Mouse (Mus musculus) bone marrow, adult 2 months (tissue): ENCODE data around the gene Gpm6b. TPM values are rescaled to one million over a fixed set of nuclear protein-coding genes. Genes with fewer than 3 reads are reported as not detected.

Source experiments
- H3K27ac ChIP-seq: fragments of 200-500 bp; 2 replicates; pipeline ENCODE4 v1.5.1; 2012; ENCODE audit warnings: low read depth, mild to moderate bottlenecking, control low read depth, inconsistent platforms, low read length; ENCODE audit not compliant: control insufficient read depth, poor library complexity, insufficient read depth
- H3K4me1 ChIP-seq: fragments of 200-500 bp; 2 replicates; pipeline ENCODE4 v1.6.1; 2011; ENCODE audit warnings: low read length; ENCODE audit not compliant: control insufficient read depth, insufficient read depth
- H3K4me3 ChIP-seq: fragments of 200-500 bp; replicated peaks from 2 replicates; pipeline ENCODE3; 2011; ENCODE audit warnings: mild to moderate bottlenecking, low read depth, low read length, control low read depth; ENCODE audit not compliant: control insufficient read depth
- CTCF ChIP-seq: fragments of 200-500 bp; IDR thresholded peaks from 2 replicates; pipeline ENCODE4 v1.5.1; 2011; ENCODE audit warnings: low read length, control low read depth; ENCODE audit not compliant: control insufficient read depth, insufficient read depth
- POLR2A ChIP-seq: fragments of 200-500 bp; IDR thresholded peaks from 2 replicates; pipeline ENCODE4 v1.6.1; 2011; ENCODE audit warnings: low read depth, mild to moderate bottlenecking, control low read depth, low read length, borderline replicate concordance; ENCODE audit not compliant: control insufficient read depth
- WGBS: fragments of 180-500 bp; shearing (Covaris S2); methylation state at CpG from one replicate; pipeline ENCODE4 v1.1.7; 2018; 5-methylcytosine and 5-hydroxymethylcytosine counted together
- polyA plus RNA-seq: library from polyadenylated mRNA; stranded (reverse); fragments of >200 nt; gene quantifications from 2 replicates; pipeline ENCODE4 v1.2.4, GENCODE M21; 2011; ENCODE audit warnings: low replicate concordance; ENCODE audit not compliant: missing spikeins, insufficient read depth, insufficient read length

The Gpm6b gene
- 1.5 and 5.7 TPM in 2 replicates for polyA plus RNA-seq

- TF ChIP-seq POLR2A = no peak
- TF ChIP-seq CTCF = no peak
- Histone ChIP-seq H3K27ac (no peak within 1 kb of the TSS), H3K4me3 (peak within 1 kb of the TSS; percentile 20), H3K4me1 (no peaks in the 10 kb centered on the region)
- 15% methylated on average over 63 of the region's 63 CpGs for WGBS
Measured at GRCm38 (mm10) chrX:166238831-166239460, at the start of gene Gpm6b. Gpm6b (plus strand) TSS chrX:166238911.

- no peak for TF ChIP-seq CTCF
- TF ChIP-seq POLR2A = no peak
- Histone ChIP-seq H3K4me3 (no peak overlapping the region), H3K4me1 (no peaks in the 10 kb centered on the region), H3K27ac (no peak overlapping the region)
Measured at GRCm38 (mm10) chrX:166196327-166196726, 42.4 kb upstream of the Gpm6b start.

GRCm38 (mm10) chrX:166198266-166198665 is 40.4 kb upstream of the Gpm6b start:
- no peaks in the 10 kb centered on the region for H3K4me1 ChIP-seq
- no peak overlapping the region for H3K27ac ChIP-seq
- 84% methylated on average over 2 of the region's 2 CpGs for WGBS
- no peak overlapping the region for H3K4me3 ChIP-seq
- no peak for TF ChIP-seq CTCF
- no peak for TF ChIP-seq POLR2A

- Histone ChIP-seq H3K4me3 (no peak overlapping the region), H3K4me1 (no peaks in the 10 kb centered on the region), H3K27ac (no peak overlapping the region)
- no peak for TF ChIP-seq CTCF
- TF ChIP-seq POLR2A = no peak
Measured at GRCm38 (mm10) chrX:166199812-166200211, 38.9 kb upstream of the Gpm6b start.

- Histone ChIP-seq H3K4me3 (no peak overlapping the region), H3K27ac (no peak overlapping the region), H3K4me1 (no peaks in the 10 kb centered on the region)
- TF ChIP-seq POLR2A (no peak), CTCF (no peak)
- WGBS = 81% methylated on average over 2 of the region's 2 CpGs
Measured at GRCm38 (mm10) chrX:166214576-166214975, 24.1 kb upstream of the Gpm6b start.

- TF ChIP-seq CTCF = no peak
- TF ChIP-seq POLR2A = no peak
- WGBS = 70% methylated on average over 6 of the region's 6 CpGs
- Histone ChIP-seq H3K4me3 (no peak overlapping the region), H3K27ac (no peak overlapping the region), H3K4me1 (no peaks in the 10 kb centered on the region)
Measured at GRCm38 (mm10) chrX:166216248-166216647, 22.5 kb upstream of the Gpm6b start.

- Histone ChIP-seq H3K27ac (no peak overlapping the region), H3K4me1 (no peaks in the 10 kb centered on the region), H3K4me3 (no peak overlapping the region)
- no peak for TF ChIP-seq CTCF
- no peak for TF ChIP-seq POLR2A
- 42% methylated on average over 8 of the region's 8 CpGs for WGBS
Measured at GRCm38 (mm10) chrX:166216720-166217119, 22.0 kb upstream of the Gpm6b start.

GRCm38 (mm10) chrX:166219331-166219730 is 19.4 kb upstream of the Gpm6b start:
- Histone ChIP-seq H3K4me3 (no peak overlapping the region), H3K4me1 (no peaks in the 10 kb centered on the region), H3K27ac (no peak overlapping the region)
- WGBS = 30% methylated on average over 5 of the region's 5 CpGs
- TF ChIP-seq POLR2A = no peak
- no peak for TF ChIP-seq CTCF

GRCm38 (mm10) chrX:166226856-166227255 is 11.9 kb upstream of the Gpm6b start:
- H3K4me1 ChIP-seq = no peaks in the 10 kb centered on the region
- H3K4me3 ChIP-seq = no peak overlapping the region
- TF ChIP-seq POLR2A = no peak
- WGBS = 84% methylated on average over 5 of the region's 5 CpGs
- no peak overlapping the region for H3K27ac ChIP-seq
